Mouse (Mus musculus): ENCODE results near the gene Gpr88.

DNA sequence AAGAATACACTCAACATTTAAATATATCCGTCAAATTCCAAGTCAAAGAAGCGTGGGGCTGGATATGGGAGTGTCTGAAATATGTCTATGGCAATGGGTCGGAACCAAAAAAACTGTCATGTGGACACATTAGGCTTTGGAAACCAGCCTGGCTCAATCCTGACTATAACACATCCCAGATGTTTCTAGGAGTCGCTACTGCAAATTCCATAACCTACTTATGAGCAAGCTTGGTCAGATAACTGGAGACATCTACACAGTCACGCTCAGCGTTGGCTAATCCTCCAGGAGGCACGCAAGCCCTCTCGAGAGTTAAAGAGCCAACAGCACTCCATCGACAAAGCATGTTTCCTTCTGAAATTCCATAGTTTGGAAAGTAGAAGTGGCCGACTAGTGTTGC lies 45.4 kb upstream of the Gpr88 start:
- TF ChIP-seq GATA1 (IDR thresholded peaks at IDR 0.05; ENCODE audit: low read length) (no peak), TAL1 (IDR thresholded peaks at IDR 0.05; ENCODE audit: low read length) (no peak)
